Mouse (Mus musculus) liver, postnatal 0 days (tissue): ENCODE results near the gene Mospd2. TPM values are rescaled to one million over a fixed set of nuclear protein-coding genes. Genes with fewer than 3 reads are reported as not detected.

Experiments used
- ATAC-seq: fragments of 200-750 bp; cut with Nextera tagmentation; 2 replicates; pipeline ENCODE4 v1.8.0; 2017; ENCODE audit warnings: mild to moderate bottlenecking, moderate library complexity
- DNase-seq: peaks from one replicate; pipeline ENCODE4 v3.0.0-alpha.2; 2016
- H3K27ac ChIP-seq: fragments of 300-500 bp; sonication (generic); 2 replicates; pipeline ENCODE4 v1.5.1; 2014; ENCODE audit warnings: antibody characterized with exemption, moderate library complexity, mild to moderate bottlenecking, low read depth
- H3K27me3 ChIP-seq: fragments of 300-500 bp; sonication (generic); 2 replicates; pipeline ENCODE4 v1.6.1; 2014; ENCODE audit warnings: low read length, control low read depth, mixed read lengths; ENCODE audit not compliant: insufficient read depth
- H3K36me3 ChIP-seq: fragments of 300-500 bp; sonication (generic); replicated peaks from 2 replicates; pipeline ENCODE4 v1.6.1; 2014; ENCODE audit warnings: mild to moderate bottlenecking, control low read depth, low read length, moderate library complexity, mixed read lengths; ENCODE audit not compliant: insufficient read depth
- H3K4me1 ChIP-seq: fragments of 300-500 bp; sonication (generic); 2 replicates; pipeline ENCODE4 v1.6.1; 2014; ENCODE audit warnings: antibody characterized with exemption, mild to moderate bottlenecking, control low read depth; ENCODE audit not compliant: insufficient read depth
- H3K4me2 ChIP-seq: fragments of 300-500 bp; sonication (generic); 2 replicates; pipeline ENCODE4 v1.6.1; 2014; ENCODE audit warnings: low read depth, mild to moderate bottlenecking, low read length, moderate library complexity, mixed read lengths
- H3K4me3 ChIP-seq: fragments of 300-500 bp; sonication (generic); 2 replicates; pipeline ENCODE4 v1.5.1; 2014; ENCODE audit warnings: low read depth, low read length
- H3K9ac ChIP-seq: fragments of 300-500 bp; sonication (generic); replicated peaks from 2 replicates; pipeline ENCODE4 v1.6.1; 2014; ENCODE audit warnings: mild to moderate bottlenecking, moderate library complexity
- H3K9me3 ChIP-seq: fragments of 300-500 bp; sonication (generic); 2 replicates; pipeline ENCODE4 v1.6.1; 2016; ENCODE audit warnings: mild to moderate bottlenecking, control low read depth, low read length, mixed read lengths
- CTCF ChIP-seq: sonication (generic); IDR thresholded peaks from 2 replicates; pipeline ENCODE4 v1.5.1; 2016; ENCODE audit warnings: antibody characterized with exemption, low read depth
- EP300 ChIP-seq: IDR thresholded peaks from 2 replicates; pipeline ENCODE4 v1.6.1; 2016; ENCODE audit warnings: antibody characterized with exemption, low read depth, mild to moderate bottlenecking
- WGBS: fragments of 180-500 bp; shearing (Covaris S2); extraction: QIAGEN DNeasy Blood & Tissue Kit; methylation state at CpG from one replicate; pipeline ENCODE4 v1.1.7; 2014; ENCODE audit not compliant: insufficient replicate concordance; 5-methylcytosine and 5-hydroxymethylcytosine counted together
- polyA plus RNA-seq: library from polyadenylated mRNA; unstranded; fragments of >200 nt; fragmentation: Nextera tagmentation; extraction: Ambion mirVana; gene quantifications from 2 replicates; pipeline ENCODE4 v1.2.1, GENCODE M21; 2015

Gene Mospd2
- polyA plus RNA-seq, 1 experiment from 2014 or later = 8.9 TPM

DNA sequence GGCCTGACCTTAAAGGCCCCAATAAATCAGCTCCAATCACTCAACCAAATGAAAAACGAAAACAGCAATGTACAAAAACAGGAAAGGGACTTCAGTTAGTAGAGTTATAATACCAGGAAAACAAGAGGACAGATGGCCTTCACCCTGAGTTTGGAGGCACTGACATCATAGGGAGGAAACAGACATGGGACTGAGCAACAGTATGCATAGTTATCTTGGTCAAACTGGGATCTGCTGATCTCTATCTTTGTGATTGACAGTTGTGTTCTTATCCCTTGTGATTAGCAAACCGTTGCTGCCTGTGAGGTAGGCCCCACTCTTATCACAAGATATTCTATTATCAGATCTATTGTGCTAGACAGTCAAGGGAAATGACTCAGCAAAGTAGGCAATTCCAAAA lies 80.4 kb downstream of the Mospd2 start:
- TF ChIP-seq CTCF (no peak), EP300 (no peak)
- Histone ChIP-seq H3K4me1 (no peaks in the 10 kb centered on the region), H3K36me3 (no peaks in the 10 kb centered on the region), H3K9ac (no peak overlapping the region), H3K27ac (no peak overlapping the region), H3K9me3 (no peaks in the 10 kb centered on the region), H3K27me3 (no peaks in the 10 kb centered on the region), H3K4me3 (no peak overlapping the region), H3K4me2 (no peak overlapping the region)
- WGBS = 34% methylated on average over 2 of the region's 2 CpGs
- ATAC-seq = no peak
- no peak for DNase-seq

DNA sequence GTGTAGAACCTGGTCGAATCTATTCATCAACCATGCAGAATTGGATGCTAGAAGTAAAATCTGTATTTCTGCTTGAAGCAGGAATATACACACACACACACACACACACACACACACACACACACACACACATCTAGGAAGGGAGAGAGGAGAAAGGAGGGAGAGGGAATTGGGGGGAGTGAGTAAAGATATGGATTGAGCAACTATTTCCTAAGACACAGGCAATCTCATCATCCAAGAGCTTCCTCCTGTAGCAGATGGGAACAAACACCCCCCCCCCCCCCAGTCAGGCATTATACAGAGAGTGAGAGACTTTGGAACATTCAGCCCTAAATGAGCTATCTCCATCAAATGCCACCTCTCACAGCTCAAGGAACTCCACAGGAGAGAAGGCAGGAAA lies 93.9 kb downstream of the Mospd2 start:
- H3K9me3 ChIP-seq = no peaks in the 10 kb centered on the region
- H3K4me3 ChIP-seq = no peak overlapping the region
- ATAC-seq (no peak), DNase-seq (no peak)
- no peaks in the 10 kb centered on the region for H3K36me3 ChIP-seq
- WGBS = 73% methylated on average over 1 of the region's 1 CpGs
- no peak overlapping the region for H3K27ac ChIP-seq
- no peaks in the 10 kb centered on the region for H3K4me1 ChIP-seq
- TF ChIP-seq CTCF (no peak), EP300 (no peak)
- no peak overlapping the region for H3K9ac ChIP-seq
- H3K4me2 ChIP-seq = no peak overlapping the region
- no peaks in the 10 kb centered on the region for H3K27me3 ChIP-seq

Other genes with a start within 250 kb of the Mospd2 start
- 1.2 and 1.6 TPM in 2 replicates for gene Fancb, start 217 bp upstream of the Mospd2 start, polyA plus RNA-seq
- not detected in 2 replicates for gene Gm17604, start 24.5 kb upstream of the Mospd2 start, polyA plus RNA-seq